Mouse (Mus musculus) macrophage (primary cell): ENCODE data around the gene Cdc16. TPM values are rescaled to one million over a fixed set of nuclear protein-coding genes. Genes with fewer than 3 reads are reported as not detected.
"Not testable (repeated sequence)": the region's sequence is repeated elsewhere in the genome, so short reads cannot be mapped to it uniquely, and the experiment has no call there.

Source experiments
- H3K27ac ChIP-seq: fragments of 350-480 bp; formaldehyde crosslinking; 2 replicates; pipeline ENCODE4 v1.9.0; 2021
- H3K36me3 ChIP-seq: fragments of 350-480 bp; formaldehyde crosslinking; 2 replicates; pipeline ENCODE4 v1.9.0; 2021; ENCODE audit errors: inconsistent target
- H3K4me3 ChIP-seq: fragments of 350-480 bp; formaldehyde crosslinking; 2 replicates; pipeline ENCODE4 v1.9.0; 2021; ENCODE audit errors: inconsistent target
- H3K79me2 ChIP-seq: fragments of 350-480 bp; formaldehyde crosslinking; 2 replicates; pipeline ENCODE4 v1.9.0; 2021; ENCODE audit errors: inconsistent target
- WGBS: methylation state at CpG from one replicate; pipeline ENCODE4 v1.1.7; 2026; ENCODE audit warnings: inconsistent platforms; ENCODE audit not compliant: missing documents; 5-methylcytosine and 5-hydroxymethylcytosine counted together
- polyA plus RNA-seq: library from polyadenylated mRNA; stranded (reverse); fragments of 250-400 nt; gene quantifications from 3 replicates; pipeline ENCODE4 v1.2.4, GENCODE M21; 2018; ENCODE audit warnings: inconsistent platforms
- total RNA-seq, 78 experiments: library from RNA; depleted of rRNA; stranded (reverse); fragments of 250-400 nt; gene quantifications; 1 replicate in 9 of 78; 2 replicates in 24 of 78; 3 replicates in 43 of 78; 4 replicates in 2 of 78; pipeline ENCODE4 v1.2.4; 2018; ENCODE audit warnings: inconsistent platforms in 56 of 78

Cdc16 gene
- 10 to 100 TPM; 16.1 to 74.2 (median 51.3) TPM for total RNA-seq (2018; cell fraction: chromatin; rRNA removed)
- total RNA-seq (2018; cell fraction: cytosol; rRNA removed), result 10 to 100 TPM; 17.0 to 26.8 (median 22.4) TPM
- 10 to 100 TPM; 16.0 to 69.6 (median 31.2) TPM for total RNA-seq (2018; cell fraction: nucleus; rRNA removed)
- 24.5 to 33.0 TPM (median 26.4 TPM) in 3 replicates for polyA plus RNA-seq

DNA sequence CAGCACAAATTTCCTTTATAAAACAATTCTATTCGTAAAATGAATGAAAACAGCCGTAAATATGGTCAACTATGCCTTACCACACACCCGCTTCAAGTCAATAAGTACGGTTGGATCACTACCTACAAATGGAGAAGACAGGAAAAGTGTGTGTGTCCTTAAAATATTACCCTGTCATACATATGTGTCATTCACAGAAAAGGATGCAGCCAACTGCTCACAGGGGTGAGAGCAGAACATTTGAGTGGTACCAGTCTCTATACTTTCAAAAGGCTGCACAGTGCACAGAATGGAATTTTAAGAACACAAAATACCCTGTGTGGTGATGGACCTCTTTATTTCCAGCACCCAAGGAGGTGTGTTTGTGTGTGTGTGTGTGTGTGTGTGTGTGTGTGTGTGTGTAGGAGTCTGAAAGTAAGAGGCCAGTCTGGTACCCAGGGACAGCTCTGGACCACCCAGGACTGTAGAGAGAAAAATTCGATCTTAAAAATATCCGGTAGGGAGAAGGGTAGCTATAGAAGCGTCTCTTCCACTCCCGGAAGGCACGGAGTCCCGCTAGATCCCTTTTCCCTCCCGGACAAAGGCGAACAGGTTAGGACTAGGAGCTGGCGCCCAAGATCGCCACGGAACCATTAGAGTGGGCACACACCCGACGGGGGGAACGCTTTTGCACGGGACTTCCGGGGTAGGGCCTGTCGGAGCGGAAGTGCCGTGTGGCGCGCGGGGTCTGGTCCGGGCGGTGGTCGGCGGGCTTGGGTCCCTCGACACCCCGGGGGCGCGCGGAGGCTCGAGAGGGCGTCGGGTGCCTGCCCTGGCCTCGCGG, at the start of gene Cdc16:
Gene Cdc16 (plus strand): TSS at position 695 of the 823 bp plus-strand sequence.
- H3K27ac ChIP-seq, result peak within 1 kb of the TSS; percentile 32
- peaks cover 19% of the 10 kb centered on the region for H3K36me3 ChIP-seq
- peaks cover 34% of the 10 kb centered on the region for H3K79me2 ChIP-seq
- H3K4me3 ChIP-seq, result peak within 1 kb of the TSS; percentile 84
- WGBS, result 9% methylated on average over 40 of the region's 40 CpGs

DNA sequence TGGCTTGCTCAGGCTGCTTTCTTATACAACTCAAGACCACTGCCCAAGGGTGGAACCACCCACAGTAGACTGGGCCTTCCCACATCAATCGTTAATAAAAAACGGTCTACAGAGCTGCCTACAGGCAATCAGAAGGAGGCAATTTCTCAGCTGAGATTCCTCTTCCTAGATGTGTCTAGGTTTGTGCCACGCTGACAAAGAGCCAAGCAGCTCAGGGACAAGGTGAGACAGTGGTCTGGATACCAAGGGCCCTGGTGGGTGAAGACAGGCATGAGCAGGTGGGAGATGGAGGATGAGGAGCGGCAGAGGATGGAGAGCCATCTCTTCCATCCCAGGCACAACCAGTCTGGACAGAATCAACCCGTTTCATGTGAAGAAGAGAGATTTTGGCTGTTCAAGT, 49.0 kb upstream of the Cdc16 start:
- no peak overlapping the region for H3K27ac ChIP-seq
- H3K79me2 ChIP-seq, result no peaks in the 10 kb centered on the region
- no peak overlapping the region for H3K4me3 ChIP-seq
- H3K36me3 ChIP-seq, result no peaks in the 10 kb centered on the region
- WGBS, result 90% methylated on average over 5 of the region's 5 CpGs

DNA sequence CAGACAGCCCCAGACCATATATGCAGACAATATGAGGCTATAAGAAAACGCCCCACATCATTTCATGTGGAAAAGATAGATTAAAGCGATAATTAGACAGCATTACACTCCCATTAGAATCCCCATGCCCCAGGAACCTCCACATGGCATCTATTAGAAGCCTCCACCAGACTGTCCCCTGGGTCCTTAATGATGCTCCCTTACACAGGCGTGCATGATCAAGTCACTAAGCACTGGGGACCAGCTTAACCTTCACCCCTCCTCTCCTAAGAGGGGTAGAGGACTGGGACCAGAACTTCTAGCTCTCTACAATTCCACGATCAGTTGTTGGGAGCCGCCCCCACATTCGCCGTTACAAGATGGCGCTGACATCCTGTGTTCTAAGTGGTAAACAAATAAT, 38.5 kb upstream of the Cdc16 start:
- 96% methylated on average over 7 of the region's 8 CpGs for WGBS
- no peaks in the 10 kb centered on the region for H3K36me3 ChIP-seq
- H3K4me3 ChIP-seq, result no peak overlapping the region
- H3K27ac ChIP-seq, result no peak overlapping the region
- H3K79me2 ChIP-seq, result no peaks in the 10 kb centered on the region

DNA sequence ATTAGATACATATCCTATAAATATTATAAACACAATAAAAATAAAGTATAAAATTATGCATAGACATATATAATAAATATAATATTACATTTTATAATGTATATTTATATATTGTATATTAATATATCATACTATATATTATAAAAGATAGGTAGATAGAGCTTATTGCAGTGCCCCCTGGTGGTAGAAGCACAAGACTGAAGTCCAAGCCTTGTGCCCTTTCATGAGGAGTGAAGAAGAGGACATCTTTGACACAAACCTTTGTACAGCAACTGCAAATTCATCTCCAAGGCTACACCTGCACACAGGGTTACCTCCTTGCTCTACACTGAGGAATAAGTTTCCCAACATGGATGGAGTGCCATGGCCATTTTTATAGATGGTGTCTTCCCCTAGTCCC, 31.8 kb upstream of the Cdc16 start:
- Histone ChIP-seq H3K36me3 (no peaks in the 10 kb centered on the region), H3K79me2 (no peaks in the 10 kb centered on the region), H3K4me3 (no peak overlapping the region), H3K27ac (no peak overlapping the region)

DNA sequence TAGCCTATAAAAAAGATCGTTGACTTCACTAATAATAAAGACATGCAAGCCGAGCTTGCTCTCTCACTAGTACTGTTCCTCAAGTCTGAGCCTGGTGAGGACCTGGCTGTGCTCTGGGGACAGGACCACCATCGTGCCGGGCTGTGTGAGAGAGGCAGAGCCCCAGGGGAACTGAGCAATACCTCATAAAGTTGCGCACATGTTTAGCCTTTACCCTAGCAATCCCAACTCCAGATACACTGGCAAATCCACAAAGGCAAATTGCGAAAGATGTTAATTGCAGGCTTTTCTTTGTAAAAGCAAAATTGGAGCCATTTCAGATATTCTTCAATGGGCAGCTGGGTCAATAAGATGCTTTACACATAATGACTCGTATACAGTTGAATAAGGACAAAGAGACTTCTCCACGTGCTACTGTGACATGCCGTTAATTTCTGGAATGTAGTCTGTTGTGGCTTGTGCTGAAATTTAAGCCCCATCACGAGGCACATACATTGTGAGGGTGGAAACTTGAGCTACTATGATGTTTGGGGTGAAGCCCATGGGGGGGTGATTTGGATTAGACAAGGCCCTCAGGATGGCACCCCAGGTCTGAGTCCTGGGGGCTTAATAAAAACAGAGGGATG, 29.9 kb upstream of the Cdc16 start:
- H3K27ac ChIP-seq, result no peak overlapping the region
- H3K36me3 ChIP-seq, result no peaks in the 10 kb centered on the region
- H3K4me3 ChIP-seq, result no peak overlapping the region
- WGBS, result 95% methylated on average over 10 of the region's 10 CpGs
- H3K79me2 ChIP-seq, result no peaks in the 10 kb centered on the region

DNA sequence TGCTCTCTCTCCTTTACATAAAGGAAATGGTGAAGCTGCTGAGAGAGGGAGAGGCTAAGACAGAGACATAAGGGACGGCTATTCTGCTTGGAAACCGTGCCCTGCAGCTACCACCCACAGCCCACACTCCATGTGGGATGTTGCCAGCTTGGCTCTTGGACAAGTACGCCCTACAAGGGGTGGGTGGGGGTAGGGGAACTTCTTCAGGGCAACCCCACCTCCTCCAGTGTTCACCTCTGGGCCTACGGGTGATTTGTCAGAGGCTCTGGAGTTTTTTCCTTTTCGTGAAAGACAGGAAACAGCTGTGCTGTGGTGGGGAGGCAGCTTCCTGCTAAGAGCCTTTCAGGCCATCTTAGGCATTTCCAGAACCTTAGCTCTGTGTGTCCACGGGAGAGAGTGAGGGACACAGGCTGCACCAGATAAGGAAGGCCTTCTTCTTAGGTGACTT, 17.1 kb upstream of the Cdc16 start:
- H3K27ac ChIP-seq, result no peak overlapping the region
- H3K4me3 ChIP-seq, result no peak overlapping the region
- WGBS, result 11% methylated on average over 6 of the region's 6 CpGs

DNA sequence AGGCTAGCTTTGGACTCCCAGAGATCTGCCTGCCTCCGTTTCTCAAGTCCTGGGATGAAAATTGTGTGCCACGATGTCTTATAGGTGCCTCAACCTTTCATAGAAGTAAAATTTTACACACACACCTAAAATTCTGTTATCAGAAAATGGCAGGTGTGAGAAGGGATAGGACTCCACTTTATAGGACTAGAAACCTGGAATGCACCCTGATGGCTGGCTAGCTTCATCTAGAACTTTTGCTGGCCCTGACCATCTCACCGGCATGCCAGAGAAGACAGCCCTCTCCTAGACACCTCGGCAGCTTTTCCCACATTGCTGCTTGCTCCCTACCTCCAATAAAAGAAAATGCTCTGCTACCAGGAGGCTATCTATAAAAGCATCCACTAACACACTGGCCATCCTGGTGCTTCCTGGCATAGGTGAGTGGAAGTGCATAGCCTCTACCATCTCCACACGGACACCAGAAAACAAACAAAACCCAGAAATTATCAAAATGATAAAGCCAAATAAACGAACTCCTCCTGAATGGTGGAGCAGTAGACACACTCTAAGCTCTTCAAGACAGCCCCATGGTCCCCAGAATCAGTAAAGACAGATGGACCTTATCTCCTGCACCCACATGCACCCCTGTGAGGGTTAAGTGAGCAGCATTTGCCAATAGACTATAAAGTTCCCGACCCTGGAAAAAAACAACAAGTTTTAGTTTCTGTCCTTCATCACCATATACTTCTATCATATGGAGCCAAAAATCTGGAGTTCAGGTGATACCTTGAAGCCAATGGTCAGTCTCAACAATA, 16.5 kb upstream of the Cdc16 start:
- no peak overlapping the region for H3K4me3 ChIP-seq
- H3K36me3 ChIP-seq, result no peaks in the 10 kb centered on the region
- no peak overlapping the region for H3K27ac ChIP-seq
- WGBS, result 63% methylated on average over 7 of the region's 7 CpGs
- H3K79me2 ChIP-seq, result no peaks in the 10 kb centered on the region

More for the DNA sequence above, 17.1 kb upstream of the Cdc16 start:
- Histone ChIP-seq H3K79me2 (no peaks in the 10 kb centered on the region), H3K36me3 (no peaks in the 10 kb centered on the region)

DNA sequence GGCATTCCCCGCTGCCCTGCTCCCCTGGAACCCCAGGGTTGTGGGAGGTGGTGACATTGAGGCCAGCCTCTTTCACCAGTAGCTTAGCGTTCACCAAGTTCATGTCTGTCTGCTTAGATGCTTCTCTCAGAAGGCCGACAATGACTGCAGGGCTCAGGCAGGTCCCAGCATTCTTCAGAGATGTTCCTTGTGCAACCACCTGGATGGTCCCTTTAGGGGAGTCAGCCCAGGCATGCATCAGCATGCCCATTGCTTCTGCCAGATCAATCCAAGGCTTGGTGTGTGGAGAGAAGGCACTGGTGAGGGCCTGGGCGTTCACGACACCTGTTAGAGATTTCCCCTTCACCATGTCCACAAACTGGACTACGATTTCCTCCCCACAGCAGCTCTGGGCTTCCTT, 11.3 kb upstream of the Cdc16 start:
- not testable (repeated sequence) for H3K4me3 ChIP-seq, H3K27ac ChIP-seq, H3K36me3 ChIP-seq, H3K79me2 ChIP-seq
- 96% methylated on average over 3 of the region's 6 CpGs for WGBS

DNA sequence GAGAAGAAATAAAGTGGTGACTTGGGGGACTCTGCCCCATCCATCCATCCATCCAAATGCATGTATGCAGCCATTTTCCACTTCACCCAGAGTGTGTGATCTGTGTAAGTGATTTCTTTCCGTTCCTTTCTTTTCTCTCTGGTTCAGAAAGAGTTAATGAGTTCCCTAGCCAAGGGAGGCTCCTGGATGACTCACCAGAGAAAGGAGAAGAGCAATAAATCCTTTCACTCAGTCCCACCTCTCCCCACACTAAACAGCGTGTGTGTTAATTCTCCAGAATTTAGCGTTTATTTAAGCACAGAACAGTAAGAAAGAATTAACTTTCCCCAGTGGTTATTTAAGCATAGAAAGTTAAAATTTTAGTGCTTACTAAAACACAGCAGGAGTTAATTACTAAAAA, 9.8 kb upstream of the Cdc16 start:
- Histone ChIP-seq H3K36me3 (no peaks in the 10 kb centered on the region), H3K79me2 (no peaks in the 10 kb centered on the region), H3K4me3 (no peak overlapping the region), H3K27ac (no peak overlapping the region)
- 42% methylated on average over 3 of the region's 3 CpGs for WGBS

DNA sequence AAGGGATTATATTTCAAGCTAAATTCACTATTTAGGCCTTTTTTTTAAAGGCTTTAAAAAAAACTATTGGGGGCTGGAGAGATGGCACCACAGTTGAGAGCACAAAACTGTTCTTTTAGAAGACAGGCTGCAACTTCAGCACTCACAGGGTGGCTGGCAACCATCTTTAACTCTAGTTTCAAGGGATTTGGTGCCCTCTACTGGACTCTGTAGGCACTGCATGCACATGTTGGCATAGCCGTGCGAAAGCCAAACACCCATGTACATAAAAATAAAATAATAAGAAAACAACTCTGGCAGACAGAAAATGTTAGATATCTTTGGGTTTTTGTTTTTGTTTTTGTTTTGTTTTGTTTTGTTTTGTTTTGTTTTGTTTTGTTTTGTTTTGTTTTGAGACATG, 3.8 kb upstream of the Cdc16 start:
- WGBS, result 10% methylated on average over 2 of the region's 2 CpGs
- no peaks in the 10 kb centered on the region for H3K36me3 ChIP-seq
- peaks cover 9% of the 10 kb centered on the region for H3K79me2 ChIP-seq
- H3K27ac ChIP-seq, result no peak overlapping the region
- H3K4me3 ChIP-seq, result no peak overlapping the region

DNA sequence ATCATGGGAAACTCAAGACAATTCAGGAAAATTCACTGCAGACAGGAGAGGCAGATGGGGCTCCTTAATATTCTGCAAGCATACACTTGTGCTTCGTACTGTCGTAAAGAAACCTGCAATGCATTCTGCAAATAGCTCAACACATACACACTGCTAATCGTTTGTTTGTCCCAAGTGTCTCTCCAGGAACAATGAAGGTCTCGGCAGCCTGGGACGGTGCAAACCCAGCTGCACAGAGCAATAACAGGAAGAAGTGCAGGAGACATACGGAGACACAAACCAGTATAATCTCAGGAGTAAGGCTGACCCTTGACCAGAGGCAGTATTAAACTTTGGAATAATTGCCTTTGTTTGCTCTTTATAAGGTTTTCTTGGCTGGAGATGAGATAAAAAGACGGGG, 996 bp upstream of the Cdc16 start:
- no peak overlapping the region for H3K27ac ChIP-seq
- H3K36me3 ChIP-seq, result peaks cover 11% of the 10 kb centered on the region; the same call in 1 of the 2 replicates
- 85% methylated on average over 7 of the region's 7 CpGs for WGBS
- no peak overlapping the region for H3K4me3 ChIP-seq
- H3K79me2 ChIP-seq, result peaks cover 34% of the 10 kb centered on the region

DNA sequence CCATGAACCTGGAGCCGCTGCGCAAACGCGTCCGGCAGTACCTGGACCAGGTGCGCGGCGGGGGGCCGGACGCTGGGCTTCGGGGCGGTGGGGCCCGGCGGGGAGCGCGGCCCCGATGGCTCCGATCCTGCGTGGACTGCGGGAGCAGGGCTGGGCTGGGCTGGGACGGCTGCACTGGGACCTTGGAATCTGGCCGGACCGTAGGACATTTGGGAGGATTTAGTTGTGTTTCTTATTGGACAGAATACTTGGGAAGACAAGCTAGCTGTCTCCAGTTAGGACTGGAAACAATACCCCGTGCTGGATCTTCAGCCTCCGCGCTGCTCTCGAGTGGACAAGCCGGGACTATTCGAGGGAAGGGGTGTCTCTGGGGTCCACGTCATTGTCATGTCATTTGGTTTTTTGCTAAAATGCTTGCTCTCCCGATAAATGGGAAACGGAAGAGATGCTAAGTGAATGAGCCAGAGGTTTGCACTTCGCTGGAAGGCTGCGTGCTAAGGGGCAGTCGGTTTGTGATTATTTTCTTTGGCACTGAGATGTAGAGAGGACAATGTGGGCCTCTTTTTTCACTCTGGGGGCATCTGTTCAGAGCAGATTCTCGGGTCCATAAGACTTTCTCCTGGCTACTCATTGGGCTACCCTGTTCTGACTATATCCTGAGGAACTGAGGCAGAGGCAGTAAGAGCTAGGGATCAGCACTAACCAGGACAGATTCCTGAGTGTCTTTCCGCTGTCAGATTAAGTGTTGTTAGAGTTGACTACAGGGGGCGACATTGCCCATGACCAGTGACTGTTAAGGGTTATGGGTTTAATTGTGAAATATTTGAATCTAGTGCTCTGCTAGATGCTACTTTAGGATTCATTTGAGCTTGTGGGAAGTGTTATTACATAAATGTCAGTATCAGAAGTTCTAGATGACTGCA, 590 bp downstream of the Cdc16 start:
- H3K36me3 ChIP-seq, result peaks cover 27% of the 10 kb centered on the region
- 1% methylated on average over 38 of the region's 38 CpGs for WGBS
- H3K27ac ChIP-seq, result peak overlapping the region; percentile 28
- peak overlapping the region; percentile 84 for H3K4me3 ChIP-seq
- H3K79me2 ChIP-seq, result peaks cover 34% of the 10 kb centered on the region

DNA sequence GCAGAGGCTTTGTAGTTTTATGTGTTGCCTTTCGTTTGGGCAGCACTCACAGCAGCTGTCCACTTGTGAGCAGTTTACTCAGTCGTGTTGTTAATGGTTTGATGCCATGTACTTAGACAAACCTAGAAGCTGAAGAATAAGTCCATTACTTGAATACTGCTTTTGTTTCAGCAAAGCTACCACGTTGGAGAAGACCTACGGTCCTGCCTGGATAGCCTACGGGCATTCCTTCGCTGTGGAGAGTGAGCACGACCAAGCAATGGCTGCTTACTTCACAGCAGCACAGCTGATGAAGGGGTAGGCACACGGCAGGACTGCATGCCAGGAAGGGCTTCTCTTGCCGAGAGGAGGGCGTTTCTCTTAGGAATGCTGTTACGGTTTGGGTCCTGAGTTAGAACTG, 11.7 kb downstream of the Cdc16 start:
- 93% methylated on average over 11 of the region's 11 CpGs for WGBS
- no peak overlapping the region for H3K27ac ChIP-seq
- no peaks in the 10 kb centered on the region for H3K79me2 ChIP-seq
- H3K4me3 ChIP-seq, result no peak overlapping the region
- H3K36me3 ChIP-seq, result peaks cover 90% of the 10 kb centered on the region

DNA sequence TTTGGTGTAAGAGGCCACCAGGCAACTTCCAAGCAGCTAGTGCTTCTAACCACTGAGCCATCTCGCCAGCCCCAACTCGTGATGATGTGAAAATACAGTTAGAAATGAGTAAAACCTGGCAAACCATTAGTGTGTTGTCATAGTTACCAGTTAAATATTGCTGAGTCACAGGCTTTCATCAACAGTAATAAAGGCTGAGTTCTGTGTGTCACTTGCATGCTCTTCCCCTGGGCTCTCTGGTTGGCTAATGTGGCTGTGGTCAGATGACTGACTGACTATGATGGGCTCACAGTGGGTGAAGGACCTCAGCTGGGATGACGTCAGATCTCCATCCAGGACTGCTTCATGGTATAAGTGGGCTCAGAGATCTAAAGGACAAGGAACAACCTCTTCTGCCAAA, 23.1 kb downstream of the Cdc16 start:
- no peak overlapping the region for H3K4me3 ChIP-seq
- no peak overlapping the region for H3K27ac ChIP-seq
- H3K79me2 ChIP-seq, result no peaks in the 10 kb centered on the region
- H3K36me3 ChIP-seq, result peaks cover 58% of the 10 kb centered on the region
- WGBS, result 69% methylated on average over 3 of the region's 3 CpGs
